Mouse (Mus musculus): Measurements from ENCODE around the gene Igsf10. TPM values are rescaled to one million over a fixed set of nuclear protein-coding genes. Genes with fewer than 3 reads are reported as not detected.

The Igsf10 gene
- polyA plus RNA-seq, 1 experiment from 2014 or later = 8.3 TPM

- H3K4me1 ChIP-seq (replicated peaks) = no peaks in the 10 kb centered on the region
- no peak overlapping the region for H3K4me3 ChIP-seq (replicated peaks)
- H3K27ac ChIP-seq = no peak overlapping the region
- no peak for ATAC-seq
- no peaks in the 10 kb centered on the region for H3K9me3 ChIP-seq
- H3K9ac ChIP-seq = no peak overlapping the region
- H3K36me3 ChIP-seq = no peaks in the 10 kb centered on the region
- WGBS = 47% methylated on average over 3 of the region's 3 CpGs
- H3K27me3 ChIP-seq (replicated peaks) = no peaks in the 10 kb centered on the region
- H3K4me2 ChIP-seq (replicated peaks) = no peak overlapping the region
Measured at GRCm38 (mm10) chr3:59277502-59278253, 66.5 kb downstream of the Igsf10 start.

- Histone ChIP-seq H3K9ac (no peak overlapping the region), H3K4me3 (replicated peaks) (no peak overlapping the region), H3K9me3 (no peaks in the 10 kb centered on the region), H3K27ac (no peak overlapping the region), H3K4me2 (replicated peaks) (no peak overlapping the region), H3K4me1 (replicated peaks) (no peaks in the 10 kb centered on the region), H3K27me3 (replicated peaks) (no peaks in the 10 kb centered on the region), H3K36me3 (no peaks in the 10 kb centered on the region)
- ATAC-seq = no peak
- 90% methylated on average over 6 of the region's 6 CpGs for WGBS
Measured at GRCm38 (mm10) chr3:59270811-59271210, 73.4 kb downstream of the Igsf10 start.

Other genes starting within 250 kb of the Igsf10 start
- gene Gpr171, start 242.6 kb downstream of the Igsf10 start, polyA plus RNA-seq (2015; fragmentation: Nextera tagmentation; extraction: Ambion mirVana) = 0.97 and 1.00 TPM in 2 replicates
- 8.6 and 10.3 TPM in 2 replicates for gene P2ry14, start 190.8 kb downstream of the Igsf10 start, polyA plus RNA-seq (2015; fragmentation: Nextera tagmentation; extraction: Ambion mirVana)
- gene Gpr87, start 149.3 kb downstream of the Igsf10 start, polyA plus RNA-seq (2015; fragmentation: Nextera tagmentation; extraction: Ambion mirVana) = not detected in 2 replicates
- 1.2 and 1.6 TPM in 2 replicates for gene P2ry13, start 133.5 kb downstream of the Igsf10 start, polyA plus RNA-seq (2015; fragmentation: Nextera tagmentation; extraction: Ambion mirVana)
- 1.9 and 2.0 TPM in 2 replicates for gene P2ry12, start 81.5 kb downstream of the Igsf10 start, polyA plus RNA-seq (2015; fragmentation: Nextera tagmentation; extraction: Ambion mirVana)